Mouse (Mus musculus): Measurements from ENCODE around the gene Gm20605. TPM values are rescaled to one million over a fixed set of nuclear protein-coding genes. Genes with fewer than 3 reads are reported as not detected.
A peak's percentile ranks its signal among the peaks of the same experiment; 100 is the strongest.

Gm20605 gene
- polyA plus RNA-seq, 1 experiment = 3.0 TPM

GRCm38 (mm10) chr5:137598100-137598826 is 30.7 kb upstream of the Gm20605 start:
- TF ChIP-seq CTCF (IDR thresholded peaks at IDR 0.05; ENCODE audit: borderline replicate concordance, insufficient read depth, low read length) (no peak), POLR2A (IDR thresholded peaks at IDR 0.05; ENCODE audit: low read depth, low read length) (no peak)
- H3K4me3 ChIP-seq (ENCODE audit: insufficient read depth, low read length) = no peak overlapping the region
- H3K4me1 ChIP-seq (ENCODE audit: control insufficient read depth, insufficient read depth, low read length) = peaks cover 8% of the 10 kb centered on the region; the same call in 1 of the 2 replicates

GRCm38 (mm10) chr5:137599600-137599999 is 29.4 kb upstream of the Gm20605 start:
- H3K27ac ChIP-seq (ENCODE audit: insufficient read depth, low read length) = no peak overlapping the region
- TF ChIP-seq CTCF (IDR thresholded peaks at IDR 0.05; ENCODE audit: borderline replicate concordance, insufficient read depth, low read length) (no peak), POLR2A (IDR thresholded peaks at IDR 0.05; ENCODE audit: low read depth, low read length) (no peak)
- peak overlapping the region; percentile 68 for H3K4me3 ChIP-seq (ENCODE audit: insufficient read depth, low read length)
- peaks cover 8% of the 10 kb centered on the region; the same call in 1 of the 2 replicates for H3K4me1 ChIP-seq (ENCODE audit: control insufficient read depth, insufficient read depth, low read length)

More at GRCm38 (mm10) chr5:137598100-137598826, 30.7 kb upstream of the Gm20605 start:
- H3K27ac ChIP-seq (ENCODE audit: insufficient read depth, low read length) = no peak overlapping the region

GRCm38 (mm10) chr5:137600281-137600618 is 28.7 kb upstream of the Gm20605 start:
- H3K27ac ChIP-seq (ENCODE audit: insufficient read depth, low read length) = no peak overlapping the region
- peak overlapping the region; percentile 68 for H3K4me3 ChIP-seq (ENCODE audit: insufficient read depth, low read length)
- peaks cover 8% of the 10 kb centered on the region; the same call in 1 of the 2 replicates for H3K4me1 ChIP-seq (ENCODE audit: control insufficient read depth, insufficient read depth, low read length)
- TF ChIP-seq CTCF (IDR thresholded peaks at IDR 0.05; ENCODE audit: borderline replicate concordance, insufficient read depth, low read length) = no peak
- TF ChIP-seq POLR2A (IDR thresholded peaks at IDR 0.05; ENCODE audit: low read depth, low read length) = no peak

GRCm38 (mm10) chr5:137600619-137601364 is 28.2 kb upstream of the Gm20605 start, which contains the start of gene Mospd3:
Gene Mospd3, minus strand, starts transcription at chr5:137601058.
- TF ChIP-seq POLR2A (IDR thresholded peaks at IDR 0.05; ENCODE audit: low read depth, low read length) (peak; percentile 85), CTCF (IDR thresholded peaks at IDR 0.05; ENCODE audit: borderline replicate concordance, insufficient read depth, low read length) (no peak)
- H3K27ac ChIP-seq (ENCODE audit: insufficient read depth, low read length) = peak within 1 kb of the TSS; percentile 82
- peak within 1 kb of the TSS; percentile 68 for H3K4me3 ChIP-seq (ENCODE audit: insufficient read depth, low read length)
- H3K4me1 ChIP-seq (ENCODE audit: control insufficient read depth, insufficient read depth, low read length) = peaks cover 8% of the 10 kb centered on the region; the same call in 1 of the 2 replicates

GRCm38 (mm10) chr5:137601365-137601729 is 27.6 kb upstream of the Gm20605 start:
- peak overlapping the region; percentile 80 for H3K27ac ChIP-seq (ENCODE audit: insufficient read depth, low read length)
- H3K4me1 ChIP-seq (ENCODE audit: control insufficient read depth, insufficient read depth, low read length) = peaks cover 8% of the 10 kb centered on the region; the same call in 1 of the 2 replicates
- peak overlapping the region; percentile 47 for H3K4me3 ChIP-seq (ENCODE audit: insufficient read depth, low read length)
- no peak for TF ChIP-seq POLR2A (IDR thresholded peaks at IDR 0.05; ENCODE audit: low read depth, low read length)
- TF ChIP-seq CTCF (IDR thresholded peaks at IDR 0.05; ENCODE audit: borderline replicate concordance, insufficient read depth, low read length) = no peak

GRCm38 (mm10) chr5:137607860-137608653 is 20.9 kb upstream of the Gm20605 start:
- no peak overlapping the region for H3K27ac ChIP-seq (ENCODE audit: insufficient read depth, low read length)
- H3K4me1 ChIP-seq (ENCODE audit: control insufficient read depth, insufficient read depth, low read length) = peaks cover 11% of the 10 kb centered on the region
- H3K4me3 ChIP-seq (ENCODE audit: insufficient read depth, low read length) = peak overlapping the region; percentile 77
- TF ChIP-seq POLR2A (IDR thresholded peaks at IDR 0.05; ENCODE audit: low read depth, low read length) = no peak
- TF ChIP-seq CTCF (IDR thresholded peaks at IDR 0.05; ENCODE audit: borderline replicate concordance, insufficient read depth, low read length) = no peak

GRCm38 (mm10) chr5:137608654-137609190 is 20.3 kb upstream of the Gm20605 start:
- no peak for TF ChIP-seq CTCF (IDR thresholded peaks at IDR 0.05; ENCODE audit: borderline replicate concordance, insufficient read depth, low read length)
- no peak for TF ChIP-seq POLR2A (IDR thresholded peaks at IDR 0.05; ENCODE audit: low read depth, low read length)
- Histone ChIP-seq H3K4me1 (ENCODE audit: control insufficient read depth, insufficient read depth, low read length) (peaks cover 14% of the 10 kb centered on the region), H3K27ac (ENCODE audit: insufficient read depth, low read length) (no peak overlapping the region), H3K4me3 (ENCODE audit: insufficient read depth, low read length) (peak overlapping the region; percentile 77)

- no peak for TF ChIP-seq CTCF (IDR thresholded peaks at IDR 0.05; ENCODE audit: borderline replicate concordance, insufficient read depth, low read length)
- no peak for TF ChIP-seq POLR2A (IDR thresholded peaks at IDR 0.05; ENCODE audit: low read depth, low read length)
- H3K27ac ChIP-seq (ENCODE audit: insufficient read depth, low read length) = no peak overlapping the region
- H3K4me1 ChIP-seq (ENCODE audit: control insufficient read depth, insufficient read depth, low read length) = peaks cover 16% of the 10 kb centered on the region
- peak overlapping the region; percentile 77 for H3K4me3 ChIP-seq (ENCODE audit: insufficient read depth, low read length)
Measured at GRCm38 (mm10) chr5:137609292-137609691, 19.7 kb upstream of the Gm20605 start.

- peaks cover 16% of the 10 kb centered on the region for H3K4me1 ChIP-seq (ENCODE audit: control insufficient read depth, insufficient read depth, low read length)
- peak overlapping the region; percentile 77 for H3K4me3 ChIP-seq (ENCODE audit: insufficient read depth, low read length)
- peak overlapping the region; percentile 99 for H3K27ac ChIP-seq (ENCODE audit: insufficient read depth, low read length)
- TF ChIP-seq CTCF (IDR thresholded peaks at IDR 0.05; ENCODE audit: borderline replicate concordance, insufficient read depth, low read length) = no peak
- TF ChIP-seq POLR2A (IDR thresholded peaks at IDR 0.05; ENCODE audit: low read depth, low read length) = no peak
Measured at GRCm38 (mm10) chr5:137610056-137610455, 18.9 kb upstream of the Gm20605 start.
